In genomic region chr5:25157136-25157535, GRCm38 (mm10) we compare ENCODE assay signal across 28 mouse cellular contexts. TPM values are rescaled to one million over a fixed set of nuclear protein-coding genes. Genes with fewer than 3 reads are reported as not detected.
"Had no signal": no experiment of that assay in that cellular context is flagged by ENCODE, and none has a peak within 500 bp of the region (broad histone marks: within the 10 kb centered on the region; RNA-seq: fewer than 3 reads in every experiment).

No protein-coding gene starts in this region.

- ATAC-seq: liver, postnatal 0 days; lung, postnatal 0 days; midbrain, embryonic 13.5 days; midbrain, embryonic 16.5 days had no signal

- H3K4me1 ChIP-seq: lung, embryonic 15.5 days; megakaryocyte, embryonic 14.5 days had no signal

- H3K27ac ChIP-seq: lung, embryonic 15.5 days; macrophage; midbrain, embryonic 13.5 days; neural tube, embryonic 13.5 days; neural tube, embryonic 15.5 days had no signal

- DNase-seq: liver, postnatal 0 days; lung, adult 2 months; lung, postnatal 14 days; lung, postnatal 36 days; retina, postnatal 1 day; right cerebral cortex, adult 18-20 months; right cerebral cortex, postnatal 25 days; right cerebral cortex, postnatal 4 days; spleen, adult 18-20 months; thymus, adult 18-20 months; thymus, postnatal 14 days; thymus, postnatal 36 days had no signal

- H3K9me3 ChIP-seq: lung, embryonic 15.5 days; megakaryocyte, embryonic 14.5 days; midbrain, embryonic 13.5 days; neural tube, embryonic 13.5 days; neural tube, embryonic 15.5 days had no signal

- H3K36me3 ChIP-seq: lung, embryonic 15.5 days; midbrain, embryonic 13.5 days; neural tube, embryonic 13.5 days; neural tube, embryonic 15.5 days had no signal

- H3K9ac ChIP-seq: liver, postnatal 0 days; lung, embryonic 15.5 days; midbrain, embryonic 13.5 days; neural tube, embryonic 13.5 days; neural tube, embryonic 15.5 days had no signal

- H3K4me3 ChIP-seq: lung, embryonic 15.5 days; megakaryocyte, embryonic 14.5 days; midbrain, embryonic 13.5 days; myocyte; neural tube, embryonic 13.5 days; neural tube, embryonic 15.5 days had no signal

- H3K27me3 ChIP-seq: lung, embryonic 15.5 days; midbrain, embryonic 13.5 days; neural tube, embryonic 13.5 days; neural tube, embryonic 15.5 days had no signal

- H3K4me2 ChIP-seq: lung, embryonic 15.5 days; midbrain, embryonic 11.5 days; midbrain, embryonic 13.5 days; neural tube, embryonic 13.5 days; neural tube, embryonic 15.5 days had no signal

RNA-seq across cellular contexts. Expression of gene Galntl5, which starts 24.1 kb away (rescaled TPM):
- total RNA-seq: megakaryocyte progenitor cell, adult 5-6 weeks had no signal
- polyA plus RNA-seq: liver, postnatal 0 days; lung, adult 2 months; lung, embryonic 15.5 days; lung, postnatal 0 days; macrophage; midbrain, embryonic 11.5 days; midbrain, embryonic 13.5 days; midbrain, embryonic 16.5 days; myocyte; neural tube, embryonic 11.5 days; neural tube, embryonic 13.5 days; neural tube, embryonic 15.5 days; small intestine, adult 2 months; stomach, embryonic 14.5 days; stomach, embryonic 16.5 days; thymus, postnatal 0 days had no signal
